Mouse (Mus musculus) lung, embryonic 14.5 days (tissue): Measurements from ENCODE around the gene Dock1. TPM values are rescaled to one million over a fixed set of nuclear protein-coding genes. Genes with fewer than 3 reads are reported as not detected.

ENCODE experiments used
- ATAC-seq: fragments of 200-750 bp; cut with Nextera tagmentation; 2 replicates; pipeline ENCODE4 v1.8.0; 2017; ENCODE audit warnings: mild to moderate bottlenecking, moderate TSS enrichment, moderate library complexity; ENCODE audit not compliant: insufficient read depth
- DNase-seq: peaks from one replicate; pipeline ENCODE4 v3.0.0-alpha.2; 2015
- H3K27ac ChIP-seq: fragments of 300-500 bp; sonication (generic); 2 replicates; pipeline ENCODE4 v1.5.1; 2014; ENCODE audit warnings: low read depth, mild to moderate bottlenecking, moderate library complexity
- H3K27me3 ChIP-seq: fragments of 300-500 bp; sonication (generic); 2 replicates; pipeline ENCODE4 v1.6.1; 2014; ENCODE audit warnings: low read length, control low read depth; ENCODE audit not compliant: insufficient read depth
- H3K36me3 ChIP-seq: fragments of 300-500 bp; sonication (generic); 2 replicates; pipeline ENCODE4 v1.6.1; 2014; ENCODE audit warnings: control low read depth; ENCODE audit not compliant: insufficient read depth
- H3K4me1 ChIP-seq: fragments of 300-500 bp; sonication (generic); 2 replicates; pipeline ENCODE4 v1.6.1; 2014; ENCODE audit warnings: antibody characterized with exemption, control low read depth; ENCODE audit not compliant: insufficient read depth
- H3K4me2 ChIP-seq: fragments of 300-500 bp; sonication (generic); 2 replicates; pipeline ENCODE4 v1.6.1; 2014; ENCODE audit warnings: mild to moderate bottlenecking
- H3K4me3 ChIP-seq: fragments of 300-500 bp; sonication (generic); 2 replicates; pipeline ENCODE4 v1.5.1; 2014; ENCODE audit warnings: low read depth, low read length
- H3K9ac ChIP-seq: fragments of 300-500 bp; sonication (generic); 2 replicates; pipeline ENCODE4 v1.6.1; 2014
- H3K9me3 ChIP-seq: fragments of 300-500 bp; sonication (generic); 2 replicates; pipeline ENCODE4 v1.6.1; 2016; ENCODE audit warnings: low read depth, low read length, control low read depth
- CTCF ChIP-seq: IDR thresholded peaks from 2 replicates; pipeline ENCODE4 v1.5.1; 2016; ENCODE audit warnings: antibody characterized with exemption, low read depth
- WGBS: fragments of 180-500 bp; shearing (Covaris S2); extraction: QIAGEN DNeasy Blood & Tissue Kit; methylation state at CpG from one replicate; pipeline ENCODE4 v1.1.7; 2014; 5-methylcytosine and 5-hydroxymethylcytosine counted together
- polyA plus RNA-seq: library from polyadenylated mRNA; unstranded; fragments of >200 nt; fragmentation: Nextera tagmentation; extraction: Ambion mirVana; gene quantifications from 2 replicates; pipeline ENCODE4 v1.2.1, GENCODE M21; 2014

Dock1 gene
- polyA plus RNA-seq, 1 experiment from 2014 or later = 57.3 TPM

GRCm38 (mm10) chr7:134943701-134944100 lies 273.2 kb downstream of the Dock1 start:
- ATAC-seq = no peak
- no peaks in the 10 kb centered on the region for H3K36me3 ChIP-seq
- DNase-seq = no peak
- H3K4me1 ChIP-seq = no peaks in the 10 kb centered on the region
- WGBS = 74% methylated on average over 7 of the region's 7 CpGs
- no peak overlapping the region for H3K27ac ChIP-seq
- H3K4me3 ChIP-seq = no peak overlapping the region
- no peaks in the 10 kb centered on the region for H3K9me3 ChIP-seq
- H3K27me3 ChIP-seq = no peaks in the 10 kb centered on the region
- H3K4me2 ChIP-seq = no peak overlapping the region
- TF ChIP-seq CTCF = no peak
- H3K9ac ChIP-seq = no peak overlapping the region

GRCm38 (mm10) chr7:134945925-134946716 lies 275.7 kb downstream of the Dock1 start:
- 83% methylated on average over 7 of the region's 7 CpGs for WGBS

GRCm38 (mm10) chr7:134959086-134959485 lies 288.6 kb downstream of the Dock1 start:
- Histone ChIP-seq H3K9me3 (no peaks in the 10 kb centered on the region), H3K4me2 (no peak overlapping the region), H3K4me3 (no peak overlapping the region), H3K27ac (no peak overlapping the region), H3K4me1 (no peaks in the 10 kb centered on the region), H3K27me3 (no peaks in the 10 kb centered on the region), H3K9ac (no peak overlapping the region), H3K36me3 (no peaks in the 10 kb centered on the region)
- WGBS = 79% methylated on average over 6 of the region's 6 CpGs
- TF ChIP-seq CTCF = no peak
- DNase-seq = no peak
- ATAC-seq = no peak

More at GRCm38 (mm10) chr7:134945925-134946716, 275.7 kb downstream of the Dock1 start:
- Histone ChIP-seq H3K9me3 (no peaks in the 10 kb centered on the region), H3K27ac (no peak overlapping the region), H3K36me3 (no peaks in the 10 kb centered on the region), H3K4me1 (no peaks in the 10 kb centered on the region), H3K9ac (no peak overlapping the region), H3K27me3 (no peaks in the 10 kb centered on the region), H3K4me3 (no peak overlapping the region), H3K4me2 (no peak overlapping the region)
- DNase-seq = peak; percentile 6
- ATAC-seq = no peak
- TF ChIP-seq CTCF = peak; percentile 17; the same call in 1 of the 2 replicates

GRCm38 (mm10) chr7:134960871-134961270 lies 290.4 kb downstream of the Dock1 start:
- no peak overlapping the region for H3K9ac ChIP-seq
- peak; percentile 66 for TF ChIP-seq CTCF
- 69% methylated on average over 4 of the region's 4 CpGs for WGBS
- ATAC-seq = no peak
- no peak overlapping the region for H3K27ac ChIP-seq
- no peak overlapping the region for H3K4me2 ChIP-seq
- H3K4me3 ChIP-seq = no peak overlapping the region
- no peaks in the 10 kb centered on the region for H3K36me3 ChIP-seq
- peak; percentile 22 for DNase-seq
- no peaks in the 10 kb centered on the region for H3K27me3 ChIP-seq
- H3K9me3 ChIP-seq = no peaks in the 10 kb centered on the region
- no peaks in the 10 kb centered on the region for H3K4me1 ChIP-seq

- Histone ChIP-seq H3K4me3 (no peak overlapping the region), H3K27me3 (no peaks in the 10 kb centered on the region), H3K9ac (no peak overlapping the region), H3K36me3 (no peaks in the 10 kb centered on the region), H3K27ac (no peak overlapping the region), H3K9me3 (no peaks in the 10 kb centered on the region), H3K4me1 (no peaks in the 10 kb centered on the region), H3K4me2 (no peak overlapping the region)
- WGBS = 63% methylated on average over 2 of the region's 2 CpGs
- ATAC-seq = no peak
- DNase-seq = peak; percentile 21
- no peak for TF ChIP-seq CTCF
These were observed 291.2 kb downstream of the Dock1 start for GRCm38 (mm10) chr7:134961608-134962007.

GRCm38 (mm10) chr7:134990244-134990643 lies 319.8 kb downstream of the Dock1 start:
- ATAC-seq (no peak), DNase-seq (no peak)
- WGBS = 87% methylated on average over 3 of the region's 3 CpGs
- Histone ChIP-seq H3K27me3 (no peaks in the 10 kb centered on the region), H3K4me2 (no peak overlapping the region), H3K4me1 (no peaks in the 10 kb centered on the region), H3K9ac (no peak overlapping the region), H3K9me3 (no peaks in the 10 kb centered on the region), H3K4me3 (no peak overlapping the region), H3K27ac (no peak overlapping the region), H3K36me3 (peaks cover 3% of the 10 kb centered on the region; the same call in 1 of the 2 replicates)
- no peak for TF ChIP-seq CTCF

GRCm38 (mm10) chr7:134990911-134991310 lies 320.5 kb downstream of the Dock1 start:
- no peak for TF ChIP-seq CTCF
- no peaks in the 10 kb centered on the region for H3K9me3 ChIP-seq
- no peak overlapping the region for H3K4me2 ChIP-seq
- H3K27me3 ChIP-seq = no peaks in the 10 kb centered on the region
- H3K9ac ChIP-seq = no peak overlapping the region
- 90% methylated on average over 2 of the region's 2 CpGs for WGBS
- no peak for DNase-seq
- no peak overlapping the region for H3K27ac ChIP-seq
- no peaks in the 10 kb centered on the region for H3K4me1 ChIP-seq
- ATAC-seq = no peak
- H3K36me3 ChIP-seq = peaks cover 3% of the 10 kb centered on the region; the same call in 1 of the 2 replicates
- no peak overlapping the region for H3K4me3 ChIP-seq
